Mouse (Mus musculus) spleen, adult 2 months (tissue): ENCODE measurements around the gene Patl2. TPM values are rescaled to one million over a fixed set of nuclear protein-coding genes. Genes with fewer than 3 reads are reported as not detected.

Experiments
- DNase-seq, 2 experiments: peaks; one replicate each; pipeline versions ENCODE4 v3.0.0 to v3.0.0-alpha.2; 2012 to 2021; ENCODE audit warnings: low spot score in 2 of 2, low read depth in 1 of 2
- H3K27ac ChIP-seq: fragments of 200-500 bp; 2 replicates; pipeline ENCODE4 v1.5.1; 2012; ENCODE audit warnings: low read length, inconsistent platforms; ENCODE audit not compliant: insufficient read depth
- H3K27me3 ChIP-seq: fragments of 200-500 bp; 2 replicates; pipeline ENCODE4 v1.6.1; 2012; ENCODE audit warnings: mild to moderate bottlenecking, moderate library complexity, low read length, inconsistent platforms; ENCODE audit not compliant: control insufficient read depth, insufficient read depth
- H3K36me3 ChIP-seq: fragments of 200-500 bp; 2 replicates; pipeline ENCODE4 v1.6.1; 2012; ENCODE audit warnings: mild to moderate bottlenecking, low read length, inconsistent platforms; ENCODE audit not compliant: control insufficient read depth, insufficient read depth
- H3K4me1 ChIP-seq: fragments of 200-500 bp; 2 replicates; pipeline ENCODE4 v1.6.1; 2011; ENCODE audit warnings: inconsistent platforms; ENCODE audit not compliant: control insufficient read depth, insufficient read depth, insufficient read length
- H3K4me3 ChIP-seq: fragments of 200-500 bp; 2 replicates; pipeline ENCODE4 v1.5.1; 2011; ENCODE audit warnings: mild to moderate bottlenecking, inconsistent platforms; ENCODE audit not compliant: insufficient read depth, insufficient read length; ENCODE audit errors: extremely low read depth
- CTCF ChIP-seq: fragments of 200-500 bp; IDR thresholded peaks from 2 replicates; pipeline ENCODE4 v1.5.1; 2011; ENCODE audit warnings: mild to moderate bottlenecking, inconsistent platforms; ENCODE audit not compliant: insufficient read depth, insufficient read length, insufficient replicate concordance; ENCODE audit errors: extremely low read depth
- POLR2A ChIP-seq: fragments of 200-500 bp; IDR thresholded peaks from 2 replicates; pipeline ENCODE4 v1.6.1; 2011; ENCODE audit warnings: low read depth, low read length, inconsistent platforms
- WGBS: fragments of 180-500 bp; shearing (Covaris S2); methylation state at CpG from one replicate; pipeline ENCODE4 v1.1.7; 2018; 5-methylcytosine and 5-hydroxymethylcytosine counted together
- polyA plus RNA-seq: library from polyadenylated mRNA; depleted of rRNA; stranded (reverse); fragments of >200 nt; gene quantifications from 2 replicates; pipeline ENCODE4 v1.2.3, GENCODE M21; 2012

The Patl2 gene
- polyA plus RNA-seq, 1 experiment = 0.11 TPM

DNA sequence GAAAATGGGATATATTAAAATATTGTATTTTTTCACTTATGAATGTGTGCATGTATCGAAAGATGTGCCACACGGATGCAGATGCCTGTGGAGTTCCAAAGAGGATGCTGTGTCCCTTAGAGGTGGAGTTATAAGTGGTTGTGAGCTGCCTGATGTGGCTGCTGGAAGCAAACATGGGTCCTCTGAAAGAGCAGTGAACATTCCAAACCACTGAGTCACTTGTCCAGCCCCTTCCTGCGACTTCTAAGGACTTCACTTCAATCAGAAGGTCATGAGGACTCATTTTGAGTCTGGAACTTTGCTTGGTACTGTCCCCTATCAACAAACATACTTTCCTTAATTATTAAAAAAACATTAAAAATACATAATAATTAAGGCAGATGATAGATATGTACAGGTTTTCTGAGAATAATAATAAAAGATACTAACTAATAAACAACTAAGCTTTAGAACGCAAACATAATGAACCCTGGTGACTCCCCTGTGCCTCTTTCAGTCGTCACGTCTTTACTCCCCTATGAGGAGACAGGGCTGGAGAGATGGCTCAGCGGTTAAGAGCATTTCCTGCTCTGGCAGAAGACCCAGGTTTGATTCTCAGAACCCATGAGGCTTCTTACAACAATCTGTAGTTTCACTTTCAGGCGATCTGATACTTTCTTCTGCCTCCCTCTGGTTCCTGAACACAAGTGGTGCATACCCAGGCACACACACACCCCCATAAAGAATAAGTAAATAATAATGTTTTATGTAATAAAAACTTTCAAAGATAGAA is 5.8 kb downstream of the Patl2 start:
- Histone ChIP-seq H3K27me3 (no peaks in the 10 kb centered on the region), H3K27ac (no peak overlapping the region; the same call in 1 of the 2 replicates), H3K4me1 (peaks cover 3% of the 10 kb centered on the region; the same call in 1 of the 2 replicates), H3K4me3 (no peak overlapping the region), H3K36me3 (no peaks in the 10 kb centered on the region)
- no peak for TF ChIP-seq POLR2A
- no peak for TF ChIP-seq CTCF
- 41% methylated on average over 8 of the region's 8 CpGs for WGBS
- DNase-seq = peak in 1 of 2 experiments; percentile 29

DNA sequence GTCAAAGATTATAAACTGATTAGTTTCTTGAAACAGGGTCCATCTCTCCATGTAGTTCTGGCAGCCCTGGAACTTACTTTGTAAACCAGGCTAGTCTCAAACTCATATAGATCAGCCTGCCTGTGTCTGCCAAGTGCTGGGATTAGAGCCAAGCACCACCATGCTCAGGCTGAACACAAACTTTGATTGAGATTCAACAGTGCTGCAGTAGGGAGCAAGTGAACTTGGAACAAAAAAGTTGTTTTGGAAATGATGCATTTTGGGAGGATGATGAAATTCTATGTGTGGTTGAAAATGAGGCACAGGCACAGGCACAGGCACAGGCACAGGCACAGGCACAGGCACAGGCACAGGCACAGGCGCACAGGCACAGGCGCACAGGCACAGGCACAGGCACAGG is 13.8 kb downstream of the Patl2 start:
- Histone ChIP-seq H3K27me3 (no peaks in the 10 kb centered on the region), H3K4me3 (no peak overlapping the region), H3K27ac (no peak overlapping the region), H3K36me3 (no peaks in the 10 kb centered on the region), H3K4me1 (no peaks in the 10 kb centered on the region)
- 92% methylated on average over 2 of the region's 2 CpGs for WGBS
- DNase-seq = no peak
- TF ChIP-seq POLR2A = no peak

DNA sequence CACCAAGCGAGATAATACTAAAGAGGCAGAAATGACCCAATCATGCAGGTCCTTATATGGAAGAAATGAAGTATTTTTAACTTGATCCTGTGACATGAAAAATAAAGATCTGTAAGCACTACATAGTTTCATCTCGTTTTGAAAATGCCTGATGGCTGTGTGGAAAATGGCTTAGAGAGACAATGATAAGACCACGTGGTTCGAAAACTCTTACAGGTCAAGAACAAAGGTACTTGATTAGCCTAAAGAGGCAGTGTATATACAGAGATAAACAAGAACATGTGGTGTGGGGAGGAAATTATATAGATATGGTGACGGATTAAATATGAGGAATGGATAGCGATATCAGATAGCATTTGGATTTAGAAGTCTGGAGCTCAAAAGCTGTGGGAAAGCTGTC is 14.7 kb downstream of the Patl2 start:
- H3K4me3 ChIP-seq = no peak overlapping the region
- no peaks in the 10 kb centered on the region for H3K4me1 ChIP-seq
- H3K36me3 ChIP-seq = no peaks in the 10 kb centered on the region
- TF ChIP-seq POLR2A = no peak
- 80% methylated on average over 6 of the region's 6 CpGs for WGBS
- no peak for DNase-seq
- no peak overlapping the region for H3K27ac ChIP-seq
- no peaks in the 10 kb centered on the region for H3K27me3 ChIP-seq

DNA sequence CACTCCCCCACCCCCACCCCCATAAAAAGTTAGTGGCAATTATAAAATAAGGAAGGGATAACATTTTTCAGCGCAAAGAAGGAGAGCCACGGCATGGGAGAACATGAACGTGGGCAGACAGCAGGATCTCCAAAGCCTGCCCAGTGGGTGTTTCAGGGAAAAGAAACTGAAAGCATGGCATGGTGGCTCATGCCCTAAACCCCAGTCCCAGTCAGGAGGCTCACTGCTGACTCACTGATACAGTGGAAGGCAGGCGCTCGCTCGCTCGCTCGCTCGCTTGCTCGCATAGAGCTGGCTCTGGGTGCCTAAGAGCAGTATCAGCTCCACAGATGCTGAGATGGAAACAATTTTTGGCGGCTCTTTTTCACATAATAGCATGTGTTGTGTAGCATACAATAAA is 21.7 kb downstream of the Patl2 start:
- Histone ChIP-seq H3K27ac (peak overlapping the region; percentile 44; the same call in 1 of the 2 replicates), H3K4me3 (peak overlapping the region; percentile 31; the same call in 1 of the 2 replicates), H3K36me3 (no peaks in the 10 kb centered on the region), H3K4me1 (peaks cover 2% of the 10 kb centered on the region; the same call in 1 of the 2 replicates), H3K27me3 (no peaks in the 10 kb centered on the region)
- DNase-seq = no peak
- WGBS = 18% methylated on average over 11 of the region's 11 CpGs
- TF ChIP-seq CTCF (no peak), POLR2A (no peak)

DNA sequence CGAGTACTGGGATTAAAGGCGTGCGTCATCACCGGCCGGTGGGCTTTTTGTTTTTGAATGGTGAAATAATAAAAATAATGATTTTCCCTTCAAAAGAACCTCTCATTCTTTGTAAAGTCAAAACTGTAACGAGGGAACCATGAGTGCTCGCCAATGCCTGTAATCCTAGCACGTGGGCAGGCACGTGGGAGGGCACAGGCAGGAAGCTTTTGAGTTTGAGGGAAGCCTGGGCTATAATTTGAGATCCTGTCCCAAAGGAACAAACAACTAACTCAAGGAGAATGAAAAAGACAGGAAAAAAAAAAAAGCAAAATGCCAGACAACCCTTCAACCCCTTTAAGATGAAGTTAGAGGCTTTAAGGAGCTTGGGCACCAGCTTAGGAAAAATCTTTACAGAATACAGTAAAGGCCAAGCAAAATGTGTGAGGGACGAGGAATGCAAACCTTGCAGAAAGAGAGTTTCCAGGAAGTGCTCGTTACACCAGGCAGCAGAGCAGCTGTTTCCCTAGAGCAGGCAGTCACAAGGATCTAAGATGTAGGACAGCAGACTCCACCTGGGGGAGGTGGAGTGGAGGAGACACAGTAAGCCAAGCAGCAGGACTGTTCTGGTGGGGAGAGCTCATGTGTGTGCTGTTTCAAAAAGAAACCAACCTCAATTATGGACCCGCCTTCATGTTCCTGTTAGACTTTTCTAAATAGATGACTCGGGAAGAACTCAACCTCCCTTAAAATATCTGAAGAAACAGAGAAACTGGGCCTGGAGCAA is 22.4 kb downstream of the Patl2 start:
- H3K27ac ChIP-seq = peak overlapping the region; percentile 44
- H3K36me3 ChIP-seq = no peaks in the 10 kb centered on the region
- TF ChIP-seq CTCF (no peak), POLR2A (no peak)
- H3K27me3 ChIP-seq = no peaks in the 10 kb centered on the region
- H3K4me1 ChIP-seq = peaks cover 2% of the 10 kb centered on the region; the same call in 1 of the 2 replicates
- peak overlapping the region; percentile 31 for H3K4me3 ChIP-seq
- 51% methylated on average over 13 of the region's 13 CpGs for WGBS
- no peak for DNase-seq

DNA sequence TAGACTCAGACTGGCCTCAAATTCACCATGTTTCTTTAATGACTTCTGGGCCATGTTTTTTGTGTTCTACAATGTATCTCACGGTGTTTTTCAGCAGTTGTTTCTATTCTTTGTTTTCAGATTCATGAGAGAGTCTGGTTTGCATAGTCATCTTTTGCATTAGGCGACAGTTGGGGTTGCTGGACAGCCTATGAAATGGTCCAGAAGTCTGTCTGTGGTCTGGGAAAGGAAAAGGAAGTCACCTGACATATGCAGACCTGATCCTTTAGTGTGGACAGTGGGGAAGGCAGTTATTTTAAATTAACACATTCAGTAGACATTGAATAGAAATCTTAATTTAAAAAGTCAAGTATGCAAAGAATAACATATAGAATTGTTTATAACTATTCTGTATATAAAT is 23.5 kb downstream of the Patl2 start:
- H3K36me3 ChIP-seq = no peaks in the 10 kb centered on the region
- H3K27me3 ChIP-seq = no peaks in the 10 kb centered on the region
- TF ChIP-seq POLR2A (no peak), CTCF (no peak)
- 64% methylated on average over 2 of the region's 2 CpGs for WGBS
- no peak overlapping the region for H3K4me3 ChIP-seq
- no peak overlapping the region for H3K27ac ChIP-seq
- DNase-seq = no peak
- peaks cover 2% of the 10 kb centered on the region; the same call in 1 of the 2 replicates for H3K4me1 ChIP-seq

DNA sequence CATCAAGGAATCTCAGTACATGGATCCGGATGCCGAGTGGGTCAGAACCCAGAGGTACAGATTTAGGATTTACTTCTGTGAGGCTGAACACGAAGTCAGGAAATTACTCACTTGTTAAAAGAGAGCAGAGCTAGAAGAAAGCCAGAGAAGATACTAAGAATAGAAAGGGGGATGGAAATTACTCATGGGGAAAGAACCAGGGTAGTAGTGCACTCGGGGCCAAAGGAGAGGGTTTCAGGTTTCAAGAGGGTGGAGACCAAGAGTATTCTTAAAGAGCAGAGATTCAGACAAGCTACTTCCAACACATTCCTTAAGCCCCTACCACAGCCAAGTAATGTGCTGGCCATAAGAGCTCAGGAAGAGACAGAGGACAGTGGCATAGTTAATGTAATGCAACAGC is 24.4 kb downstream of the Patl2 start:
- no peak for DNase-seq
- H3K27ac ChIP-seq = no peak overlapping the region
- TF ChIP-seq CTCF (no peak), POLR2A (no peak)
- 14% methylated on average over 4 of the region's 4 CpGs for WGBS
- H3K36me3 ChIP-seq = no peaks in the 10 kb centered on the region
- H3K4me1 ChIP-seq = peaks cover 2% of the 10 kb centered on the region; the same call in 1 of the 2 replicates
- H3K4me3 ChIP-seq = no peak overlapping the region
- no peaks in the 10 kb centered on the region for H3K27me3 ChIP-seq
